Comparison of ENCODE assay signal across 9 mouse cellular contexts in genomic region chr6:87733131-87733930, GRCm38 (mm10). TPM values are rescaled to one million over a fixed set of nuclear protein-coding genes. Genes with fewer than 3 reads are reported as not detected.
DNase-seq lines count a peak whose midpoint lies in the region; ATAC-seq lines count a peak whose summit lies in the region.
"Had no signal": no experiment of that assay in that cellular context is flagged by ENCODE, and none has a peak within 500 bp of the region (broad histone marks: within the 10 kb centered on the region; RNA-seq: fewer than 3 reads in every experiment).

No protein-coding gene starts in this region.

- peak overlapping the region; percentile 40 for H3K4me3 ChIP-seq in intestine, embryonic 16.5 days (ENCODE audit: low read length)
- H3K4me3 ChIP-seq in lung, embryonic 15.5 days, result peak overlapping the region; percentile 56
- H3K4me3 ChIP-seq: myocyte had no signal

- peak overlapping the region; percentile 27; the same call in 1 of the 2 replicates for H3K9ac ChIP-seq in intestine, embryonic 16.5 days (ENCODE audit: low read depth, low read length)
- H3K9ac ChIP-seq in lung, embryonic 15.5 days, result no peak overlapping the region

- peaks cover 19% of the 10 kb centered on the region for H3K4me1 ChIP-seq in intestine, embryonic 16.5 days (ENCODE audit: control insufficient read depth, insufficient read depth, low read length)
- peaks cover 54% of the 10 kb centered on the region for H3K4me1 ChIP-seq in lung, embryonic 15.5 days

- DNase-seq in cerebellum, postnatal 10 days, result peak; percentile 25 to 28
- DNase-seq in heart, adult 18-20 months, result peak; percentile 79 to 86
- no peak for DNase-seq in frontal cortex, adult 2 months (ENCODE audit: extremely low spot score in 1 of 2, low spot score in 1 of 2)
- DNase-seq in right cerebral cortex, postnatal 10 days (ENCODE audit: low spot score in 2 of 2), result no peak
- no peak for DNase-seq in spleen, postnatal 36 days (ENCODE audit: low spot score in 2 of 2)

- H3K36me3 ChIP-seq in intestine, embryonic 16.5 days (ENCODE audit: control insufficient read depth, insufficient read depth, low read length), result no peaks in the 10 kb centered on the region
- H3K36me3 ChIP-seq in lung, embryonic 15.5 days, result no peaks in the 10 kb centered on the region

- peak overlapping the region; percentile 60 for H3K4me2 ChIP-seq in intestine, embryonic 16.5 days (ENCODE audit: low read depth, low read length)
- peak overlapping the region; percentile 90 for H3K4me2 ChIP-seq in lung, embryonic 15.5 days

- H3K27ac ChIP-seq in intestine, embryonic 16.5 days (ENCODE audit: low read length), result peak overlapping the region; percentile 35; the same call in 1 of the 2 replicates
- peak overlapping the region; percentile 84 for H3K27ac ChIP-seq in lung, embryonic 15.5 days

- H3K27me3 ChIP-seq in intestine, embryonic 16.5 days (replicated peaks; ENCODE audit: control insufficient read depth, insufficient read depth, low read length), result peaks cover 43% of the 10 kb centered on the region
- H3K27me3 ChIP-seq in lung, embryonic 15.5 days, result peaks cover 46% of the 10 kb centered on the region

- no peaks in the 10 kb centered on the region for H3K9me3 ChIP-seq in intestine, embryonic 16.5 days (ENCODE audit: control insufficient read depth, low read length)
- no peaks in the 10 kb centered on the region for H3K9me3 ChIP-seq in lung, embryonic 15.5 days

- no peak for ATAC-seq in cerebellum, adult (ENCODE audit: insufficient number of reproducible peaks, low FRiP score, low TSS enrichment)
- peak; percentile 29; the same call in 1 of the 2 replicates for ATAC-seq in intestine, embryonic 16.5 days
- peak; percentile 43 for ATAC-seq in lung, embryonic 15.5 days (ENCODE audit: borderline replicate concordance, extremely low read depth, low FRiP score, low TSS enrichment)

- 37% methylated on average over 14 of the region's 14 CpGs for WGBS in intestine, embryonic 16.5 days
- WGBS in lung, embryonic 15.5 days, result 25% methylated on average over 14 of the region's 14 CpGs

RNA-seq across cellular contexts. Expression of gene Efcc1, which starts 2.7 kb away (rescaled TPM):
- total RNA-seq in heart, adult 18-20 months (2021), result 1 to 10 TPM in 1 of 2 experiments, under 1 TPM in 1; 0.94 to 1.3 TPM
- 0.69 and 0.73 TPM in 2 replicates for polyA plus RNA-seq in intestine, embryonic 16.5 days (2015; fragmentation: Nextera tagmentation; extraction: Ambion mirVana)
- polyA plus RNA-seq in lung, embryonic 15.5 days (2015; fragmentation: Nextera tagmentation; extraction: Ambion mirVana), result 5.4 and 6.0 TPM in 2 replicates
- polyA plus RNA-seq in frontal cortex, adult 2 months (2012; rRNA removed), result 4.3 and 4.5 TPM in 2 replicates

RNA-seq across cellular contexts. Expression of gene Gp9, which starts 44.5 kb away (rescaled TPM):
- 1 to 10 TPM; 1.2 TPM for total RNA-seq in heart, adult 18-20 months (2021)
- 1.5 and 2.0 TPM in 2 replicates for polyA plus RNA-seq in intestine, embryonic 16.5 days (2015; fragmentation: Nextera tagmentation; extraction: Ambion mirVana)
- polyA plus RNA-seq in lung, embryonic 15.5 days (2015; fragmentation: Nextera tagmentation; extraction: Ambion mirVana), result 3.9 and 4.7 TPM in 2 replicates
- 0.99 and 1.9 TPM in 2 replicates for polyA plus RNA-seq in frontal cortex, adult 2 months (2012; rRNA removed)
- polyA plus RNA-seq: myocyte had no signal

Comparison
In these comparisons a context has a peak if more than half of its experiments do, and no peak if none do; other contexts are left out.
1. DNase-seq: peak in cerebellum, postnatal 10 days (2 of 2) and heart, adult 18-20 months (2 of 2); none in frontal cortex, adult 2 months (0 of 2), right cerebral cortex, postnatal 10 days (0 of 2) and spleen, postnatal 36 days (0 of 2).